Mouse (Mus musculus): Measurements from ENCODE around the gene Baz2a. TPM values are rescaled to one million over a fixed set of nuclear protein-coding genes. Genes with fewer than 3 reads are reported as not detected.
"Not testable (repeated sequence)": the region's sequence is repeated elsewhere in the genome, so short reads cannot be mapped to it uniquely, and the experiment has no call there.

The Baz2a gene
- polyA plus RNA-seq, 1 experiment, result 16.0 TPM

- Histone ChIP-seq H3K4me3 (ENCODE audit: insufficient read depth, low read depth, low read length) (no peak overlapping the region), H3K27ac (replicated peaks; ENCODE audit: low read depth, low read length) (no peak overlapping the region)
Observed at GRCm38 (mm10) chr10:128062221-128062989, 29.0 kb upstream of the Baz2a start.

GRCm38 (mm10) chr10:128066072-128066471 lies 25.3 kb upstream of the Baz2a start:
- no peak overlapping the region for H3K4me3 ChIP-seq (ENCODE audit: insufficient read depth, low read depth, low read length)
- peaks cover 2% of the 10 kb centered on the region; the same call in 1 of the 2 replicates for H3K4me1 ChIP-seq (ENCODE audit: control insufficient read depth, insufficient read depth, insufficient read length, low read length)
- H3K27ac ChIP-seq (replicated peaks; ENCODE audit: low read depth, low read length), result no peak overlapping the region

More at GRCm38 (mm10) chr10:128062221-128062989, 29.0 kb upstream of the Baz2a start:
- H3K4me1 ChIP-seq (ENCODE audit: control insufficient read depth, insufficient read depth, insufficient read length, low read length), result peaks cover 7% of the 10 kb centered on the region

- Histone ChIP-seq H3K4me3 (ENCODE audit: insufficient read depth, low read depth, low read length) (no peak overlapping the region), H3K27ac (replicated peaks; ENCODE audit: low read depth, low read length) (no peak overlapping the region), H3K4me1 (ENCODE audit: control insufficient read depth, insufficient read depth, insufficient read length, low read length) (no peaks in the 10 kb centered on the region)
Observed at GRCm38 (mm10) chr10:128069201-128069600, 22.2 kb upstream of the Baz2a start.

- not testable (repeated sequence) for H3K4me3 ChIP-seq (ENCODE audit: insufficient read depth, low read depth, low read length); H3K27ac ChIP-seq (replicated peaks; ENCODE audit: low read depth, low read length); H3K4me1 ChIP-seq (ENCODE audit: control insufficient read depth, insufficient read depth, insufficient read length, low read length)
Observed at GRCm38 (mm10) chr10:128070432-128070831, 20.9 kb upstream of the Baz2a start.

- H3K27ac ChIP-seq (replicated peaks; ENCODE audit: low read depth, low read length); H3K4me3 ChIP-seq (ENCODE audit: insufficient read depth, low read depth, low read length); H3K4me1 ChIP-seq (ENCODE audit: control insufficient read depth, insufficient read depth, insufficient read length, low read length): not testable (repeated sequence)
Observed at GRCm38 (mm10) chr10:128078269-128078668, 13.1 kb upstream of the Baz2a start.

GRCm38 (mm10) chr10:128080496-128080895 lies 10.9 kb upstream of the Baz2a start:
- no peaks in the 10 kb centered on the region for H3K4me1 ChIP-seq (ENCODE audit: control insufficient read depth, insufficient read depth, insufficient read length, low read length)

GRCm38 (mm10) chr10:128081807-128082476 lies 9.4 kb upstream of the Baz2a start:
- Histone ChIP-seq H3K27ac (replicated peaks; ENCODE audit: low read depth, low read length) (peak overlapping the region; percentile 97), H3K4me3 (ENCODE audit: insufficient read depth, low read depth, low read length) (peak overlapping the region; percentile 85), H3K4me1 (ENCODE audit: control insufficient read depth, insufficient read depth, insufficient read length, low read length) (0 out of 2 replicates have a peak, but pooled peaks cover 3% of the 10 kb centered on the region)

More at GRCm38 (mm10) chr10:128080496-128080895, 10.9 kb upstream of the Baz2a start:
- Histone ChIP-seq H3K4me3 (ENCODE audit: insufficient read depth, low read depth, low read length) (no peak overlapping the region), H3K27ac (replicated peaks; ENCODE audit: low read depth, low read length) (no peak overlapping the region)

- 0 out of 2 replicates have a peak, but pooled peaks cover 3% of the 10 kb centered on the region for H3K4me1 ChIP-seq (ENCODE audit: control insufficient read depth, insufficient read depth, insufficient read length, low read length)
- peak overlapping the region; percentile 85 for H3K4me3 ChIP-seq (ENCODE audit: insufficient read depth, low read depth, low read length)
- H3K27ac ChIP-seq (replicated peaks; ENCODE audit: low read depth, low read length), result peak overlapping the region; percentile 97
Observed at GRCm38 (mm10) chr10:128082477-128082808, 8.9 kb upstream of the Baz2a start.

GRCm38 (mm10) chr10:128082880-128083421 lies 8.4 kb upstream of the Baz2a start, which contains the start of gene Atp5b:
TSS of gene Atp5b (plus strand) at chr10:128083273.
- Histone ChIP-seq H3K27ac (replicated peaks; ENCODE audit: low read depth, low read length) (peak within 1 kb of the TSS; percentile 98), H3K4me1 (ENCODE audit: control insufficient read depth, insufficient read depth, insufficient read length, low read length) (0 out of 2 replicates have a peak, but pooled peaks cover 3% of the 10 kb centered on the region), H3K4me3 (ENCODE audit: insufficient read depth, low read depth, low read length) (peak within 1 kb of the TSS; percentile 97)

GRCm38 (mm10) chr10:128083688-128084087 lies 7.7 kb upstream of the Baz2a start:
- Histone ChIP-seq H3K4me1 (ENCODE audit: control insufficient read depth, insufficient read depth, insufficient read length, low read length) (0 out of 2 replicates have a peak, but pooled peaks cover 3% of the 10 kb centered on the region), H3K27ac (replicated peaks; ENCODE audit: low read depth, low read length) (peak overlapping the region; percentile 98), H3K4me3 (ENCODE audit: insufficient read depth, low read depth, low read length) (peak overlapping the region; percentile 97)

GRCm38 (mm10) chr10:128084160-128084559 lies 7.2 kb upstream of the Baz2a start:
- H3K4me3 ChIP-seq (ENCODE audit: insufficient read depth, low read depth, low read length), result peak overlapping the region; percentile 97

GRCm38 (mm10) chr10:128086391-128086790 lies 5.0 kb upstream of the Baz2a start:
- 0 out of 2 replicates have a peak, but pooled peaks cover 3% of the 10 kb centered on the region for H3K4me1 ChIP-seq (ENCODE audit: control insufficient read depth, insufficient read depth, insufficient read length, low read length)
- H3K27ac ChIP-seq (replicated peaks; ENCODE audit: low read depth, low read length), result no peak overlapping the region
- peak overlapping the region; percentile 16; the same call in 1 of the 2 replicates for H3K4me3 ChIP-seq (ENCODE audit: insufficient read depth, low read depth, low read length)

More at GRCm38 (mm10) chr10:128084160-128084559, 7.2 kb upstream of the Baz2a start:
- peak overlapping the region; percentile 98 for H3K27ac ChIP-seq (replicated peaks; ENCODE audit: low read depth, low read length)
- H3K4me1 ChIP-seq (ENCODE audit: control insufficient read depth, insufficient read depth, insufficient read length, low read length), result 0 out of 2 replicates have a peak, but pooled peaks cover 3% of the 10 kb centered on the region

GRCm38 (mm10) chr10:128087216-128087615 lies 4.2 kb upstream of the Baz2a start:
- H3K4me1 ChIP-seq (ENCODE audit: control insufficient read depth, insufficient read depth, insufficient read length, low read length); H3K4me3 ChIP-seq (ENCODE audit: insufficient read depth, low read depth, low read length); H3K27ac ChIP-seq (replicated peaks; ENCODE audit: low read depth, low read length): not testable (repeated sequence)

- no peak overlapping the region for H3K27ac ChIP-seq (replicated peaks; ENCODE audit: low read depth, low read length)
- no peak overlapping the region for H3K4me3 ChIP-seq (ENCODE audit: insufficient read depth, low read depth, low read length)
- 0 out of 2 replicates have a peak, but pooled peaks cover 3% of the 10 kb centered on the region for H3K4me1 ChIP-seq (ENCODE audit: control insufficient read depth, insufficient read depth, insufficient read length, low read length)
Observed at GRCm38 (mm10) chr10:128088181-128088580, 3.2 kb upstream of the Baz2a start.

GRCm38 (mm10) chr10:128089842-128090241 lies 1.5 kb upstream of the Baz2a start:
- H3K27ac ChIP-seq (replicated peaks; ENCODE audit: low read depth, low read length), result no peak overlapping the region
- H3K4me3 ChIP-seq (ENCODE audit: insufficient read depth, low read depth, low read length), result no peak overlapping the region
- peaks cover 7% of the 10 kb centered on the region for H3K4me1 ChIP-seq (ENCODE audit: control insufficient read depth, insufficient read depth, insufficient read length, low read length)
